Mouse (Mus musculus): Measurements from ENCODE around the gene Krt7. TPM values are rescaled to one million over a fixed set of nuclear protein-coding genes. Genes with fewer than 3 reads are reported as not detected.

Krt7 gene
- polyA plus RNA-seq, 1 experiment from 2014 or later = 0.46 TPM

- H3K4me3 ChIP-seq = no peak overlapping the region
- H3K36me3 ChIP-seq = no peaks in the 10 kb centered on the region
- H3K4me2 ChIP-seq (replicated peaks) = no peak overlapping the region
- WGBS = 32% methylated on average over 12 of the region's 12 CpGs
- peaks cover 8% of the 10 kb centered on the region; the same call in 1 of the 2 replicates for H3K4me1 ChIP-seq
- no peaks in the 10 kb centered on the region for H3K9me3 ChIP-seq
- H3K9ac ChIP-seq (replicated peaks) = no peak overlapping the region
- no peak for ATAC-seq (replicated peaks)
- no peaks in the 10 kb centered on the region for H3K27me3 ChIP-seq
- no peak overlapping the region for H3K27ac ChIP-seq (replicated peaks)
These were observed 41.3 kb upstream of the Krt7 start for GRCm38 (mm10) chr15:101369382-101370100.

GRCm38 (mm10) chr15:101370101-101370911 lies 40.5 kb upstream of the Krt7 start, which contains the start of gene Krt80:
Gene Krt80 (minus strand): TSS chr15:101370162.
- no peak within 1 kb of the TSS for H3K4me3 ChIP-seq
- no peak within 1 kb of the TSS for H3K4me2 ChIP-seq (replicated peaks)
- H3K9ac ChIP-seq (replicated peaks) = no peak within 1 kb of the TSS
- no peaks in the 10 kb centered on the region for H3K27me3 ChIP-seq
- H3K36me3 ChIP-seq = no peaks in the 10 kb centered on the region
- peaks cover 8% of the 10 kb centered on the region; the same call in 1 of the 2 replicates for H3K4me1 ChIP-seq
- H3K27ac ChIP-seq (replicated peaks) = no peak within 1 kb of the TSS
- H3K9me3 ChIP-seq = no peaks in the 10 kb centered on the region
- ATAC-seq (replicated peaks) = no peak
- WGBS = 49% methylated on average over 22 of the region's 22 CpGs

- ATAC-seq (replicated peaks) = no peak
- Histone ChIP-seq H3K4me1 (peaks cover 8% of the 10 kb centered on the region; the same call in 1 of the 2 replicates), H3K27me3 (no peaks in the 10 kb centered on the region), H3K9ac (replicated peaks) (no peak overlapping the region), H3K27ac (replicated peaks) (no peak overlapping the region), H3K4me3 (no peak overlapping the region), H3K4me2 (replicated peaks) (no peak overlapping the region), H3K9me3 (no peaks in the 10 kb centered on the region), H3K36me3 (no peaks in the 10 kb centered on the region)
- 85% methylated on average over 15 of the region's 15 CpGs for WGBS
These were observed 39.5 kb upstream of the Krt7 start for GRCm38 (mm10) chr15:101371141-101371985.

- no peak overlapping the region for H3K4me3 ChIP-seq
- H3K27me3 ChIP-seq = no peaks in the 10 kb centered on the region
- no peak overlapping the region for H3K27ac ChIP-seq (replicated peaks)
- WGBS = 77% methylated on average over 7 of the region's 7 CpGs
- ATAC-seq (replicated peaks) = no peak
- H3K9ac ChIP-seq (replicated peaks) = no peak overlapping the region
- no peaks in the 10 kb centered on the region for H3K9me3 ChIP-seq
- H3K4me2 ChIP-seq (replicated peaks) = no peak overlapping the region
- H3K4me1 ChIP-seq = peaks cover 8% of the 10 kb centered on the region; the same call in 1 of the 2 replicates
- no peaks in the 10 kb centered on the region for H3K36me3 ChIP-seq
These were observed 38.5 kb upstream of the Krt7 start for GRCm38 (mm10) chr15:101372131-101372977.

- peaks cover 8% of the 10 kb centered on the region; the same call in 1 of the 2 replicates for H3K4me1 ChIP-seq
- no peaks in the 10 kb centered on the region for H3K9me3 ChIP-seq
- WGBS = 86% methylated on average over 16 of the region's 16 CpGs
- H3K36me3 ChIP-seq = no peaks in the 10 kb centered on the region
- no peak for ATAC-seq (replicated peaks)
- no peak overlapping the region for H3K27ac ChIP-seq (replicated peaks)
- H3K27me3 ChIP-seq = no peaks in the 10 kb centered on the region
- H3K4me2 ChIP-seq (replicated peaks) = no peak overlapping the region
- H3K9ac ChIP-seq (replicated peaks) = no peak overlapping the region
- no peak overlapping the region for H3K4me3 ChIP-seq
These were observed 37.5 kb upstream of the Krt7 start for GRCm38 (mm10) chr15:101373286-101373898.

GRCm38 (mm10) chr15:101374879-101375278 lies 36.0 kb upstream of the Krt7 start:
- no peaks in the 10 kb centered on the region for H3K36me3 ChIP-seq
- no peaks in the 10 kb centered on the region for H3K9me3 ChIP-seq
- peaks cover 7% of the 10 kb centered on the region; the same call in 1 of the 2 replicates for H3K4me1 ChIP-seq
- H3K9ac ChIP-seq (replicated peaks) = no peak overlapping the region
- H3K4me2 ChIP-seq (replicated peaks) = no peak overlapping the region
- 74% methylated on average over 4 of the region's 4 CpGs for WGBS
- no peak overlapping the region for H3K27ac ChIP-seq (replicated peaks)
- ATAC-seq (replicated peaks) = no peak
- no peaks in the 10 kb centered on the region for H3K27me3 ChIP-seq
- no peak overlapping the region for H3K4me3 ChIP-seq

GRCm38 (mm10) chr15:101375956-101376775 lies 34.7 kb upstream of the Krt7 start:
- no peak overlapping the region for H3K4me3 ChIP-seq
- ATAC-seq (replicated peaks) = no peak
- H3K27ac ChIP-seq (replicated peaks) = no peak overlapping the region
- no peak overlapping the region for H3K9ac ChIP-seq (replicated peaks)
- no peaks in the 10 kb centered on the region for H3K36me3 ChIP-seq
- H3K4me2 ChIP-seq (replicated peaks) = no peak overlapping the region
- 72% methylated on average over 6 of the region's 6 CpGs for WGBS
- H3K4me1 ChIP-seq = no peaks in the 10 kb centered on the region
- no peaks in the 10 kb centered on the region for H3K27me3 ChIP-seq
- H3K9me3 ChIP-seq = no peaks in the 10 kb centered on the region

GRCm38 (mm10) chr15:101376776-101377061 lies 34.1 kb upstream of the Krt7 start:
- H3K27me3 ChIP-seq = no peaks in the 10 kb centered on the region
- H3K36me3 ChIP-seq = no peaks in the 10 kb centered on the region
- 69% methylated on average over 5 of the region's 5 CpGs for WGBS
- H3K9ac ChIP-seq (replicated peaks) = no peak overlapping the region
- no peak overlapping the region for H3K4me2 ChIP-seq (replicated peaks)
- ATAC-seq (replicated peaks) = no peak
- no peaks in the 10 kb centered on the region for H3K4me1 ChIP-seq
- no peaks in the 10 kb centered on the region for H3K9me3 ChIP-seq
- H3K27ac ChIP-seq (replicated peaks) = no peak overlapping the region
- no peak overlapping the region for H3K4me3 ChIP-seq

GRCm38 (mm10) chr15:101378646-101379045 lies 32.2 kb upstream of the Krt7 start:
- Histone ChIP-seq H3K9me3 (no peaks in the 10 kb centered on the region), H3K4me3 (no peak overlapping the region), H3K4me1 (no peaks in the 10 kb centered on the region), H3K27ac (replicated peaks) (no peak overlapping the region), H3K4me2 (replicated peaks) (no peak overlapping the region), H3K36me3 (no peaks in the 10 kb centered on the region), H3K27me3 (no peaks in the 10 kb centered on the region), H3K9ac (replicated peaks) (no peak overlapping the region)
- ATAC-seq (replicated peaks) = no peak
- 45% methylated on average over 5 of the region's 5 CpGs for WGBS

- no peaks in the 10 kb centered on the region for H3K36me3 ChIP-seq
- H3K9ac ChIP-seq (replicated peaks) = no peak overlapping the region
- no peaks in the 10 kb centered on the region for H3K27me3 ChIP-seq
- 60% methylated on average over 9 of the region's 9 CpGs for WGBS
- H3K4me1 ChIP-seq = 0 out of 2 replicates have a peak, but pooled peaks cover 4% of the 10 kb centered on the region
- no peak overlapping the region for H3K27ac ChIP-seq (replicated peaks)
- no peaks in the 10 kb centered on the region for H3K9me3 ChIP-seq
- H3K4me3 ChIP-seq = no peak overlapping the region
- no peak overlapping the region for H3K4me2 ChIP-seq (replicated peaks)
- ATAC-seq (replicated peaks) = no peak
These were observed 29.1 kb upstream of the Krt7 start for GRCm38 (mm10) chr15:101381758-101382157.

Measured in forebrain, embryonic 15.5 days (tissue).